Mouse (Mus musculus): Measurements from ENCODE around the gene Ypel3.
A peak's percentile ranks its signal among the peaks of the same experiment; 100 is the strongest.
"Not testable (repeated sequence)": the region's sequence is repeated elsewhere in the genome, so short reads cannot be mapped to it uniquely, and the experiment has no call there.

Gene Ypel3

GRCm38 (mm10) chr7:126767001-126767400, 9.8 kb upstream of the Ypel3 start:
- no peak for DNase-seq

- DNase-seq = no peak
Observed at GRCm38 (mm10) chr7:126770784-126771183, 6.0 kb upstream of the Ypel3 start.

GRCm38 (mm10) chr7:126773351-126773750, 3.4 kb upstream of the Ypel3 start:
- DNase-seq = no peak

GRCm38 (mm10) chr7:126774463-126774862, 2.3 kb upstream of the Ypel3 start:
- no peak for DNase-seq

DNA sequence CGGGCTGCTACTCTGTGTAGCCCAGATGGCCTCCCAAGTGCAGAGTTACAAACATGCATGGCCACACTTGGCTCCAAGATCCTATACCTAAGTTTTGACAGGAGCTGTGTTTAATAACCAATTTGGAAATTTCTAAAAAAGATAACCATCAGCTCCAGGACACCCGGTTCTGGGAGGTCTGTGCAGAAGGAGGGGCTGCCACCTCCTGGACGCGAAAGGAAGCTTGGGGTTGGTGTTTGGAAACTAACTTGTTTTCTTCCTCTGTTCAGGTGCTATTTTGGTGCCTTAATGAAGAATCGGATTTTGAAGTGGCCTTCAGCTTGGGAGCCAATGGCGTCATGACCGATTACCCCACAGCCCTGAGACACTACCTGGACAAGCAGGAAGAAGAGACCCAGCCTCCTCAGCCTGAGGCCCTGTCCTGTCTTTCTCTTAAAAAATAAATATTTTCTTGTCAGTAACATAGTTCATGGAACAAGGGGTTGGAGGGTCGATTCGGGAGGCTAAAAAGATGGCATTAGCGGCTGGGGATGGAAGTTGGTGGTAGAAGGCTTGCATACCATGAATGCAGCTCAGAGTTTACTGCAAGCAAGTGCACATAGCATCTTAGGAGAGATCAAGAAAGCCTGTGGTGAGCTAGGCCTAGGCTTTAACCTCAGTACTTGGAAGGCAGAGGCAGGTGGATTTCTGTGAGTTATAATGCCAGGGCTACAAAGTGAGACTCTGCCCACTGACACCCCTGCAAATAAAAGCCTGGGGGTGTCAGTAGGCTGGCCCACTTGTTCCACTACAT, 1.4 kb upstream of the Ypel3 start:
- DNase-seq = no peak

DNA sequence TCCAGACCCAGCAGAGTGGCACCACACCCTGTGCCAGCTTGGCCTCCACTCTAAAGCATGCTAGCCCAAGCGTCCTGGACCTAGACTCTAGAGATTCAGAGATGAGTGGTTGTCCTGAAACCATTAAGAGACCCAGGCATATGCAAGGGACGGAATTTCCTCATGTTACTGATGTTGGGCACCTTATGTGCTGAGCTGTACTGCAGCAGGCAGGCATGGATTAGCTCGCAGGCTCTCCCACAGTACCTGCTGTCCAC, 849 bp upstream of the Ypel3 start:
- DNase-seq = no peak

GRCm38 (mm10) chr7:126777476-126777875, 721 bp downstream of the Ypel3 start:
- no peak for DNase-seq

- DNase-seq = no peak
Observed at GRCm38 (mm10) chr7:126778147-126778546, 1.4 kb downstream of the Ypel3 start.

GRCm38 (mm10) chr7:126779101-126779500, 2.3 kb downstream of the Ypel3 start:
- not testable (repeated sequence) for DNase-seq

GRCm38 (mm10) chr7:126779983-126780970, 3.5 kb downstream of the Ypel3 start:
- peak; percentile 93 for DNase-seq

DNA sequence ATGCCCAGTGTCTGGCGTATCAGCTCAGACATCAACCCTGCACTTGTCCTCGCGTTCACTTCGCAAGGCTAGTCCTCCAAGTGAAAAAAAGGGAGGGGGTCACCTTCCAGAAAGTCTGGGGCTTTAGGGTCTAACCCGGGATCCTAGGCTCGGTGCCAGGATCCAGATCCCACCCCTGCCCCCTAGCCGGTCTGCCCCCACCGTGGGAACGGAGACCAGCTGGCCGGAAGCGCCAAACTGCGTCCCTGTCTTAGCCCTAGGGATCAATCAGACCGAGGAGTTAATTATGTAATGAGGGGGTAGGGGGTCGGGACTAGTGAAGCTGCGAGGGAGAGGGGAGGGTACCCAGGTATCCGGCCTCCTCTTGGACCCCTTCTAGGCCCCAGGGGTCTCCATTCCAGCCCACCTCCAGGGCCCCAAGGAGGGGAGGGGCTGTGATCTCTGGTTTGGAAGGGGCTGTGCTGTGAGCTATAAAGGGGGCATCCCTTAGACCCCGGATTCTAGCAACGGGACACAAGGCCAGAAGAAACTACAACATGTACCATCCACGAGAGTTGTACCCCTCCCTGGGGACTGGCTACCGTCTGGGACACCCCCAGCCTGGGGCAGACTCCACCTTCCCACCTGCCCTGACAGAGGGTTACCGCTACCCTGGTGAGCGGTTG, 4.3 kb downstream of the Ypel3 start, which contains the start of gene Tbx6:
Tbx6 (plus strand) TSS at position 513 of the 665 bp plus-strand sequence.
- peak; percentile 47 for DNase-seq

GRCm38 (mm10) chr7:126781661-126782370, 5.1 kb downstream of the Ypel3 start:
- no peak for DNase-seq

DNA sequence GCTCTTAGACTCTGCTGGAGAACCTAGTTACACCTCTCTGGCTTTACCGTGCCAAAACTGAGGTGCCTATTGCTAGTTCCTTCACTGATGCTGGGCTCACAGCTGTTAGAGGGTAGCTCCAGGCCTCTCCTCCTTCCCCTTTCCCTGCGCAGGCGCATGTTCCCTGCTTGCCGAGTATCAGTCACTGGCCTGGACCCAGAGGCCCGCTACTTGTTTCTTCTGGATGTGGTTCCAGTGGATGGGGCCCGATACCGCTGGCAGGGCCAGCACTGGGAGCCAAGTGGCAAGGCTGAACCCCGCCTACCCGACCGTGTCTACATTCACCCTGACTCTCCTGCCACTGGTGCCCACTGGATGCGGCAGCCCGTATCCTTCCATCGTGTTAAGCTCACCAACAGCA, 5.9 kb downstream of the Ypel3 start:
- DNase-seq = no peak

GRCm38 (mm10) chr7:126784469-126784868, 7.7 kb downstream of the Ypel3 start:
- DNase-seq = no peak

DNA sequence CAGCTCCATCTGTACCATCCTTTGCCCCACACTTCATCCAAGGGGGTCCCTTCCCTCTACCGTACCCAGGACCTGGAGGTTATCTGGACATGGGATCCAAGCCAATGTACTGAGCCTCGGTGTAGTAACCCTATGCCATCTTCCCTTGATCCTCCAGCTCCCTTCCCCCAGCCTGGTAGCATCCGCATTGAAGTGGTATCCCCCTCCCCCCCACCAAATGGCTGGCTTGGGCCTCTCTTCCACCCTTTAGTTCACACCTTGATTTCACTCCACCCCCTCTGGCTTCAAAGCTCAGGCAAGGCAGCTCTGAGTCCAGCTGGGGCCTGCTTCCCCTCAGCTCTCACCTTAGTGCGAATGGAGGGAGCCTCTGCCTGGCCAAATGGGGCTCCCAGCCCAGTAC, 8.3 kb downstream of the Ypel3 start:
- no peak for DNase-seq

GRCm38 (mm10) chr7:126786142-126786541, 9.4 kb downstream of the Ypel3 start:
- no peak for DNase-seq

GRCm38 (mm10) chr7:126789141-126789540, 12.4 kb downstream of the Ypel3 start:
- no peak for DNase-seq

DNA sequence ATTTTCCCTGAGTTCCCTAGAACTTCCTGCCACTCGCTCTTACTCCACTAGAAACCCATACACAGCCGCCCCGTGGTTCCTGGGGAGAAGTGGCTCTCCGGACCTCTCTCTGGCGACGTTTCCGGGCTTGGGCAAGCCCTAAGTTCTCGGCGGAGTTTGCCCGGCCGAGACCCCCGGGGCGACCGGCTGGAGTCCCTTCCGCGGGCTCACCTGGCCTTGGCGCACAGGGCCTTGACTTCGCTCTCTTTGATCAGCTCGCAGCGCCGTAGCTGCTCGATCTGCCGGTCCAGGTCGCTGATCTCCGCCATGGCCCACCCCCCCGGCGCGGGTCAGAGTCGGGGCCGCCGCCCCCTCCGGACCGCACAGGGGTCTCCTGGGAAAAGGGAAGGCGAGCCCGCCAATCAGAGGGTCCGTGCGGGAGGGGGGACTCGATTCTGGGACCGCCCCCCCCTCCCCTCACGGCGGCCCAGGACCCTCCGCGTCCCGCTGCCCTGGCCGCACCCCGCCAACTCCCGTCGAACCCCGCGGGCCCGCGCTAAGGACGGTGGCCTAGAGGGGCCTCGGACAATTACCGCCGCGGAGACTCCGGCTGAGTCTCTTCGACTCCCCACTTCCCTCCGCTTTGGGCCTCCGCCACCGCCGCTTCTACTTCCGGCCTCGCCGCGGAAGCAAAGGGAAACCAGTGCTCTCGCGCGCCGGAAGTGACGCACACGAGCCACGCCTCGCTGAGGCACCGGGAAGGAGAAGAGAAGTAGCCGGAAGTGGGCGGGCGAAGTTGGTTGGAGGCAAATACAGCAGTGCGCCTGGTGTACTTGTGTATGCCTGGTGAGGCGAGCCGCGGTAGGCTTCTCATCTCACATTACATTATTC, 15.3 kb downstream of the Ypel3 start, which contains the start of gene Ppp4c:
Ppp4c (minus strand) TSS at position 646 of the 870 bp plus-strand sequence.
- DNase-seq = peak; percentile 99

DNA sequence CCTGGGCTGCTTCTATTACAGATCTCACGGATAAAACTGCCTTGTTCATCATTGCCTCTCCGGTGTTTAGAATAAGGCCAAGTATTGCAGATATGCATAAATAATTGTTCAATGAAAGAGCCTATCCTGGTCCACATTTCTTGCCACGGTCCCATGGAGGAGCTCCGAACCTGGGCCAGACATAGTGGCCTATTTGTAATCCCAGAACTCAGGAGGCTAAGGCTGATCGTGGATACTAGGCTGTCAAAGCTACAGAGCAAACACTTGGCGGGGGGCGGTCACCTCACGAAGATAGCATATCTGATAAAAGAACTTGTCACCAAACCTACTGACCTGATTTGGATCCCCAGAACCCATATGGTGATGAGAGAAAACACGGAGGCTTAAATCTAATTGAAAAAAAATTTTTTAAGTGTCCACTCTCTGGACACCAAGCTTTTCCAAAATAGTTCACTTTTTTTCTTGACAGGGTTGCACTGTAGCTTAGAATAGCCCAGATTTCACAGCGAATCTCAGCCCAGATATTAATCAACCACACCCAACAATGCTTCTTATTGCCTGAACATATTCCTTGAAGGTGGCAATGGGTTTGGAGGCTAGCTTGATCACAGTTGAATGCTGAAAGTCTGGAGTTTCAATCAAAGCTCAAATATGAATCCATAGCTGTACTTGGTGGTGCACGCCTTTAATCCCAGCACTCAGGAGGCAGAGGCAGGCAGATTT, 16.1 kb downstream of the Ypel3 start:
- DNase-seq = no peak

- no peak for DNase-seq
Observed at GRCm38 (mm10) chr7:126793456-126794270, 16.9 kb downstream of the Ypel3 start.

Measured in embryo, embryonic 11 days (tissue).